Mouse (Mus musculus): Measurements from ENCODE around the gene Pld5.

Gene Pld5

DNA sequence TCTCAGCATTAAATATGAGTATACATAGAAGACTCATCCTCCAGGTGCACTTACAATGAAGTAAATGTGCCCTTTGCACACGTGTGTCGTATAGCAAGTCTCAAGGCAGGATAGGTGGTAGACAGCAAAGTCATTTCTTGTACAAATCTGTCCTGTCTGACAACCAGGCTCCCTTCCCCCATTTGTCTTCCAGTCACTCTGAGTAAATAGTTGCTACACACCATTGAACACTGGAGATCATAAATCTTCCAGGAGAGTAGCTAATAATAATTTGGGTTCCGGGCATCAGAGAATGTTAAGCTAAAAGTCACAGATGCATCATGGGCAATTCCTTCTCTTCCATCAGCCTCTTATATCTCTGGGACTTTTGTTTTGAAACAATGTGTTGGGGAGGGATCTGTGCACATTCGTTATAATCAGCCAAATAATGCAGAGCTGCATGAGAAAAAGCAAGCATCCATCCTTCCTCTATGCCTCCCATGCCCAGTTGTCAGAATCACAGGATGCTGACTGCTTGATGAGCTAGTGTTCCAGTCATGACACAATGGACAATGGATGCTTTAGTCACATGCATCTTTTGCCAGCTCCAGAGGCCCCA, 328.3 kb downstream of the Pld5 start:
- no peak for DNase-seq (ENCODE audit: low spot score)

DNA sequence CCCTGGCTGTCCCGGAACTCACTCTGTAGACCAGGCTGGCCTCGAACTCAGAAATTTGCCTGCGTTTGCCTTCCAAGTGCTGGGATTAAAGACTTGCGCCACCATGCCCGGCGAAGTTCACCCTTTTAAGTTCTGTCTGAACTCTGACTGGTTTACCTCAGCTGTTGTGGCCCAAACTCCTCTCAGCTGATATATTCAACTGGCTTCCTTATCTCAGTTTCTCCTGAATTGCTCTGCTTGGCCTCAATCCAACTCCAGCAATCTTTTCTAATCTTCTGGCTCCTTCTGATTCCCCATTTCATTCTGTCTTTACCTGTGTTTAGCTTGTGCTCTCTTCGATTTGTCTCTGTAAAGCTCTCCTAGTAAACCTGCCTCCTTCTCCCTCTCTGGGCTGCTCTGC, 331.9 kb downstream of the Pld5 start:
- DNase-seq (ENCODE audit: low spot score): no peak

DNA sequence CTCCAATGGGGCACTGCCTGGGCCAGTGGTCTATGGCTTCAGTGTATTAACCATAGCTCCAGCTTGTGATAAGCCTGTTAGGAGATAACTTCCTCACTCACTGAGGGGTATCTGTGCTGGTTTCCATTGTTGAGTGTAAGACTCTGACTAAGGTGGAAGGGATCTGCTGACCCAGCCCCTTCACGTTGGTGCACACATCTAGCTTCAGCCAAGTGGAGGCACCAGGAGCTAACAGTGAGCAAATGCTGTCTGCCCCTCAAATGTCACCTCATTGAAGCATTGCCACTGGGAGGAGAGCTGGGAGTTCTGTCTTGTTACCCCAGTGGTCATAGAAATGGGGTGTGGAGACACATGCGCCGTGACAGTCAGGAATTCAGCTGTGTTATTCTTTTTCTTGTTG, 336.4 kb downstream of the Pld5 start:
- DNase-seq (ENCODE audit: low spot score): no peak

DNA sequence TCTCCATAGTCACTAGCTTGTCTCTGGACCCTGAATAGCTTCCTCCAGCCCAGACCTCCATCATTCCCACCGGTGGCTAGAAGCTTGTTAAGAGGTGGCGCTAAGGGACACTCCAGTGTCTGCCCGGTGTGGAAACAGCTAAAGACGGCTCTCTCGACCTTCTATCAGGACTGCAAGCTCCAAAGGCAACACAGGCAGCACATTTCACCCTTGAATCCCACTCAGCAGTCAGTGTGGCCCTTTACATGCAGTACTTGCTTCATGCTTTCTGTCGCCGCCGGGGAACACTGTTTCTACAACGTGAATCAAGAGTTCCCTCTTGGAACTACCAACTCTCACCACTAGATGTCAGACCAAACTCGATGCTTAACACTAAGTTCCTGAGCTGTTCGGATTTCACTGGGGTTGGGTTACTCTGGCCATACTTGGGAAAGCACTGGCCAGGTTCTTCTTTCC, 338.8 kb downstream of the Pld5 start:
- DNase-seq (ENCODE audit: low spot score): peak; percentile 5

DNA sequence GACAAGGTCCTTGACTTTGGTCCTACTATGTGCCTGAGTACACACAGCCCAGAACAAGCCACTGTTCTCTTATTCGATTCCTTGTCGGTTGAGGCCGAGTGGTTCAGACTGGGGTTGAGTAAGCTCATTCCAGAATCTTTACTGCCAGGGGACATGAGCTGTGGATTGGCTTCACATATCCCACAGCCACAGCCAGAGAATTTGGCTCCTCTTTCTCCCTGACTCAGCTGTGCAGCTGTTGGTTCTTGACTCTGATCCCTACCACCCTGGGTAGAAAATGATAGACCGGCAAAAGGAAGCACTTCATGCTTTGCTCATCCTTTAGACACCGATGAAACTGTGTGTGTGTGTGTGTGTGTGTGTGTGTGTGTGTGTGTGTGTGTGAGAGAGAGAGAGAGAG, 343.7 kb downstream of the Pld5 start:
- no peak for DNase-seq (ENCODE audit: low spot score)

DNA sequence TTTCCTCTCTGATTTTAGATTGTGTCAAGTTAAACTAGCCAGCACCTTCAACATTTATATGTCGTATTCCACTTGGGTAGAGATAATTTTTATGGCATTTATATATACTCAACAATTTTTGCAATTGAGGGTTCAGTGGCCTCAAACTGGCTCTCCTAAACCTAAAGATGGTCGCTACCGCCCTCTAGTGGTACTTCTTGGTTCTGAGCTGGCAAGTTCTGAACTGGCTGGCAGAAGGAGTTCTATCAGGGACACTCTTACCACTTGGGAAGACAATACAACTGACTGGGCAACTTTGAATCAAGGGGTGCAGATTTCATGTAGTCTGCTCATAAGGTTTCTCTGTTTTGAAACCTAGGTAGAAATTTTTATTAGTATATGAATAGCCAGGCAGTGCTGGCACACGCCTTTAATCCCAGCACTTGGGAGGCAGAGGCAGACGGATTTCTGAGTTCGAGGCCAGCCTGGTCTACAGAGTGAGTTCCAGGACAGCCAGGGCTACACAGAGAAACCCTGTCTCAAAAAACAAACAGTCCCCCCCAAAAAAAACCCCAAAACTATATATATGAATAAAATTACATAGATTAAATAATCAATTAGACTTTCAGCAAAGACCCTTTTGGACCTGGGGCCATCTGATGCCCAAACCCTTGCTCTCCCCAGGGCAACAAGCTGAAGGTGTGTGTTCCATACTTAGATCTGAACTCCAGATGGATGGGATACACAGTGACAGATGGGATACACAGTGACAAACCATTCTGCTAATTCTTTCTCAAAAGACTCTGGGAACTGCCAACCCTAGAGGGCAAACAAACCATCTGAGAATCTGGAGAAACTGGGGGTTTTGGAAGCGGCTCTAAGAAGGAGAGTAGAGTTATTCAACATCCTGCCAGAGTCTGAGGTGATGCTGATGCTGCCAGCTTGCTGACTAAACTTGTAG, 351.0 kb downstream of the Pld5 start:
- peak; percentile 34 for DNase-seq (ENCODE audit: low spot score)

DNA sequence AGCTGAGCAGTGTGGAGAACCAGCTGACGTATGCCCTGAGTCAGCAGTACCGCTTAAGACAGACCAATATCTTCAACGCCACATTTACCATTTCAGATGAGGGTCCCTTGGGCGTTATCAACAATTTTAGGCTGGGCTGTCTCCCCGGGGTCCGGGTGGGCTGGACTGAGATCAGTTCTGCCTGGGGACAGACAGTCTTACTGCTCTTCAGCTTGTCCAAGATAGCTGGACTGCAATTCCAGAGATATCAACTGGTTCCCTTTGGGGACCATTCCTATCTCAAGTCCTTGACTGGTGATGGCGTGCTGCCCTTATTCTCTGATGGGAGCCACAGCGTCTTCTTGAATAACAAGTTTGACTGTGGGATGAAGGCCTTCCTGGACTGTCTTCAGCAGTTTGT, 354.0 kb downstream of the Pld5 start:
- DNase-seq (ENCODE audit: low spot score): no peak

DNA sequence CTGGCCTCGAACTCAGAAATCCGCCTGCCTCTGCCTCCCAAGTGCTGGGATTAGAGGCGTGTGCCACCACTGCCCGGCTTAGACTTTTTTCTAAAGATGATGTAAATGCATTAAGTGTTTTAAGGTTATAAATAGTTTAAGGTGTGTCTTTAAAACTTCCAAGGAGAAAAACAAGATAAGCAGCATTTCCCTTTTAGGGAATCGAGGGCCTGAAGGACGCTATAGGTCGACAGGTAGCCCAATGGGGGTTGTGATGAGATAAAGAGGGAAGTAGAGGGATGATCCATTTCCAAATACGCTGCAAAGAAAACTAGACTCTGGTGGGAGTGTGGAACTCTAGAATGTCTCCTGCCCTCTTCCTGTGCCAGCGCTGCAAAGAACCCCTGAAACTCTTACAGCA, 355.1 kb downstream of the Pld5 start, which contains the start of gene Gm38100:
Gm38100 (plus strand) TSS at position 301 of the 400 bp plus-strand sequence.
- no peak for DNase-seq (ENCODE audit: low spot score)

DNA sequence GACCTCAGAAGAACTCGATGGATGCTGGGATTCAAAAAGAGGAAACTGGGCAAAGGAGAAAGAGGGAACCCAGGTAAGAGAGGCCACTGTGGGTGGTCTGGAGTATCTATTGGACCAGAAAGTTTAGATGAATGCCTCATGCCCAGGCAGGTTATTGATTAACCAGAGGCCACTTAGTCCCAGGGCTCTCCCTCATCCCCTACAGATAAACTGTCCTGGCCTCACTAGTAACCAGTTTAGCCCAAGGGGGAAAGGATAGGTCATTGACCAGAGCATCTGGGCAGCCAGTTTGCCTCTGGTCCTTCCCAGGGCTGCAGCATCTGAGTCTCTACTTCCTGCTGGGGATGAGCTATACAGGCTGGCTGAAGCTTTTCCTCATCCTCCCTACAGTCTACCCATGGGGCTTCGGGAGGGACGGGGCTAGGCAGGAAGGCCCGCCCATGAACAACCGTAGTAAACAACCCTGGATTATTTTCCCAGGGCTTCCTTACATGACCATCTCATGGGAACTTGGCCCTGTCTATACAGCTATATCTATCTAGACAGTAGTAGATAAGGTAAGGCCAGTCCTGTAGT, 361.3 kb downstream of the Pld5 start:
- no peak for DNase-seq (ENCODE audit: low spot score)
